Mouse (Mus musculus): ENCODE measurements around the gene Smurf2. TPM values are rescaled to one million over a fixed set of nuclear protein-coding genes. Genes with fewer than 3 reads are reported as not detected.

Smurf2 gene
- polyA plus RNA-seq, 1 experiment from 2014 or later = 20.0 TPM

DNA sequence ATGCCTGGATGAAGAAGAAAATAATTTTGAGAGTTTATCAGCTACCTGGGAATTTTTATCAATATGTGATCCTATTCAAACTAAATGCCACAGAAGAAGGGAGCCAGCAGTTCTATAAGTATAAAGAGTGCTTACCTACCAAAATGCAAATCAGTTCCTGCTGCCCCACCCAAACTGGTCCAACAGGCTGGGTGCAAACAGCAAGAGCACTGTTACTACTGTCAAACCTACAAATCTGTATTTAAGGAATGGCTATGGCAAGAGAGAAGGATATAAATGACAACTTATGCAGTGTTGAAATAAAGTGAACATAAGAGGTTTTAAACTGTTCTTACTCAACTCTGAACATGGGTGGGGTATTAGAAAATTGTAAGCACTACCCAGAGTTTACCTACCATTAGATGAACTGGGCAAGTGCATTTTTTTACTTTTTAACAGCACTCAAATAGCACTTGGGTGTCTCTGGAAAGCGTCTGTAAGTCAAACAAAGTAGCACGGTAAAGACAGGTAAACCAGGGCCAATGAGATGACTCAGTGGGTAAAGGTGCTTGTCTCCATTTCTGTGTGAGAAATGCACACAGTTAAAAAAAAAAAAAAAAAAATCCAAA, 23.9 kb downstream of the Smurf2 start:
- TF ChIP-seq CTCF (IDR thresholded peaks at IDR 0.05) = no peak
- peak; percentile 89 for TF ChIP-seq EP300 (IDR thresholded peaks at IDR 0.05)
- ATAC-seq (peak; percentile 94), DNase-seq (ENCODE audit: low spot score) (peak; percentile 90)
- Histone ChIP-seq H3K36me3 (ENCODE audit: insufficient read depth, low read length) (no peaks in the 10 kb centered on the region), H3K9ac (replicated peaks; ENCODE audit: low read depth) (no peak overlapping the region), H3K4me1 (ENCODE audit: insufficient read depth, low read depth, low read length) (peaks cover 18% of the 10 kb centered on the region; the same call in 1 of the 2 replicates), H3K9me3 (ENCODE audit: low read length) (no peaks in the 10 kb centered on the region), H3K27ac (ENCODE audit: low read length) (no peak overlapping the region; the same call in 1 of the 2 replicates), H3K4me2 (replicated peaks; ENCODE audit: low read depth, low read length) (no peak overlapping the region), H3K4me3 (ENCODE audit: low read depth, low read length) (no peak overlapping the region), H3K27me3 (replicated peaks; ENCODE audit: insufficient read depth, low read length) (no peaks in the 10 kb centered on the region)
- 51% methylated on average over 2 of the region's 2 CpGs for WGBS

DNA sequence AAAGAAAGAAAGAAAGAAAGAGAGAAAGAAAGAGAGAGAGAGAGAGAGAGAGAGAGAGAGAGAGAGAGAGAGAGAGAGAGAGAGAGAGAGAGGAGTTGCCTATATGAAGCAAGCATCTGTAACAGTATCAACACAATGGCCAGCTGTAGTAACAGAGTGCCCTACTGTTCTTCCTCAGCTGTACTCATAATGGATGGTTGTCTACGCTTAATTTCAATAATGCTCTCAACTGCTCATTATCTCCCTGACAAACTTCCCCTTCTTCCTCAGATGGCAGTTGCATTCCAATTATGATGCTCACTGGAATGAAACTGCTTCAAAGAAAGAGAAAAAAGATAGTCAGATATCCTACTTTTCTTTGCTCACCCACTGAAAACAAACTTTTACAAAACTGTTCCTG, 36.9 kb downstream of the Smurf2 start:
- Histone ChIP-seq H3K9me3 (ENCODE audit: low read length) (no peaks in the 10 kb centered on the region), H3K4me2 (replicated peaks; ENCODE audit: low read depth, low read length) (no peak overlapping the region), H3K4me3 (ENCODE audit: low read depth, low read length) (no peak overlapping the region), H3K27me3 (replicated peaks; ENCODE audit: insufficient read depth, low read length) (no peaks in the 10 kb centered on the region), H3K27ac (ENCODE audit: low read length) (no peak overlapping the region), H3K9ac (replicated peaks; ENCODE audit: low read depth) (no peak overlapping the region), H3K36me3 (ENCODE audit: insufficient read depth, low read length) (no peaks in the 10 kb centered on the region), H3K4me1 (ENCODE audit: insufficient read depth, low read depth, low read length) (peaks cover 11% of the 10 kb centered on the region; the same call in 1 of the 2 replicates)
- WGBS = 67% methylated on average over 1 of the region's 1 CpGs
- TF ChIP-seq CTCF (IDR thresholded peaks at IDR 0.05) (no peak), EP300 (IDR thresholded peaks at IDR 0.05) (no peak)
- DNase-seq (ENCODE audit: low spot score) (no peak), ATAC-seq (no peak)

DNA sequence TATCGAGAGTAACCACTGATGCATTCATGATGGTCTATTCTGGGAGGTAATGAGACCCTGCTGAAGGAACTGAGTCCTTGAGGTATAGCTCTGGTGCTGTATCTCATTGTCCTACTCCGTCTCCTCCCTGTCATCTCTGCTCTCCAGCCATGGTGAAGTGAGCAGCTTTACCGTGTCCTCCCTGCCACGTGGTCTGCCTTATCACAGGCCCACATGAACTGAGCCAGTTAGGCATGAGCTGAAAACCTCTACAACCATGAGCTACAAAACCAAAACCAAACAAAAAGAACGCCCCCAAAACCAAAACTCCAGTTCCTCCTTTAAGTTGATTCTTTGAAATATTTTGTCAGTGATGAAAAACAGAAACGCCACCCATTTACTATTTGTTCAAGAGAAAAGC, 47.9 kb downstream of the Smurf2 start:
- ATAC-seq (no peak), DNase-seq (ENCODE audit: low spot score) (no peak)
- 75% methylated on average over 6 of the region's 6 CpGs for WGBS

DNA sequence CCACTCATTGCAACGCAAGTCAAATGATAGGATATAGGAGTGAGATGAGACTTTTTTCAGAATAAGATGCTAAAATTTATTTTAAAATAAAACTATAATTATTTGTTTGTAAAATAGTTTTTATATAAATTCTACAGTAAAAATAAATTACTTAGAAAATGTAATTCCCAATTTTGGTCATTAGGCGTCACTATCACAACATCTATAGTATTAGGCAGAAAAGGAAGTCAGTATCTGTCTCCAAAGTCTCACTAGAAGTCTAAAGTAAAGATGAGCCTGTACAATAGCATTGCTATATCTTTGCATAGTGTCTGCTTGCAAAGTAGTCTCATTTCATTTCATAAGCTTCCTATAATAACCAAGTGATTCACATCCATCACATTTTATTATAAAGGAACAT, 69.1 kb downstream of the Smurf2 start:
- 51% methylated on average over 2 of the region's 2 CpGs for WGBS
- H3K4me2 ChIP-seq (replicated peaks; ENCODE audit: low read depth, low read length) = no peak overlapping the region
- no peak overlapping the region for H3K9ac ChIP-seq (replicated peaks; ENCODE audit: low read depth)
- no peaks in the 10 kb centered on the region for H3K27me3 ChIP-seq (replicated peaks; ENCODE audit: insufficient read depth, low read length)
- no peak overlapping the region for H3K4me3 ChIP-seq (ENCODE audit: low read depth, low read length)
- TF ChIP-seq CTCF (IDR thresholded peaks at IDR 0.05) (peak; percentile 53), EP300 (IDR thresholded peaks at IDR 0.05) (no peak)
- DNase-seq (ENCODE audit: low spot score) (peak; percentile 72), ATAC-seq (no peak)
- peaks cover 15% of the 10 kb centered on the region; the same call in 1 of the 2 replicates for H3K36me3 ChIP-seq (ENCODE audit: insufficient read depth, low read length)
- H3K4me1 ChIP-seq (ENCODE audit: insufficient read depth, low read depth, low read length) = no peaks in the 10 kb centered on the region
- no peak overlapping the region for H3K27ac ChIP-seq (ENCODE audit: low read length)
- no peaks in the 10 kb centered on the region for H3K9me3 ChIP-seq (ENCODE audit: low read length)

More for the DNA sequence above, 47.9 kb downstream of the Smurf2 start:
- no peak for TF ChIP-seq CTCF (IDR thresholded peaks at IDR 0.05)
- TF ChIP-seq EP300 (IDR thresholded peaks at IDR 0.05) = no peak
- 0 out of 2 replicates have a peak, but pooled peaks cover 4% of the 10 kb centered on the region for H3K4me1 ChIP-seq (ENCODE audit: insufficient read depth, low read depth, low read length)
- H3K27me3 ChIP-seq (replicated peaks; ENCODE audit: insufficient read depth, low read length) = no peaks in the 10 kb centered on the region
- peaks cover 5% of the 10 kb centered on the region; the same call in 1 of the 2 replicates for H3K36me3 ChIP-seq (ENCODE audit: insufficient read depth, low read length)
- no peaks in the 10 kb centered on the region for H3K9me3 ChIP-seq (ENCODE audit: low read length)
- no peak overlapping the region for H3K4me2 ChIP-seq (replicated peaks; ENCODE audit: low read depth, low read length)
- no peak overlapping the region for H3K9ac ChIP-seq (replicated peaks; ENCODE audit: low read depth)
- no peak overlapping the region for H3K4me3 ChIP-seq (ENCODE audit: low read depth, low read length)
- no peak overlapping the region for H3K27ac ChIP-seq (ENCODE audit: low read length)

DNA sequence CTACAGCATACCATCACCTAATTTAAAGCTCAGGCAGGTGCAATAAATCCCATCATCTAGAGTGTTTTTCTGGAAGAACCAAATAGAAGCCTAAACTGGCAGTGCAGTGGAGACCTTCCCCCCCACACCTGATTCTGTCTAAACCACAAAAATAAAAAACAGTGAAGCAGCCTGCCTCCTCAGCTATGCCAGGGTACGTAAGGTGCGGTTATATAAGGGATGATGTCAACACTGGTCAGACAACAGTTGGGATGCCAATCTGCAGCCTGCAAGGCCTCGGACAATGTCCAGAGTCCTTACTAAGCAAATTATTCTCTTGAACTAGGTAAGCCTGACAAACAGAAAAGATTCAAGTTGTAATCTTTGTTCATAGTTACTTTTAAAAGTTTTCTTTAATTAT, 78.5 kb downstream of the Smurf2 start:
- no peak for TF ChIP-seq EP300 (IDR thresholded peaks at IDR 0.05)
- TF ChIP-seq CTCF (IDR thresholded peaks at IDR 0.05) = no peak
- ATAC-seq = no peak
- no peak overlapping the region for H3K4me3 ChIP-seq (ENCODE audit: low read depth, low read length)
- no peak overlapping the region for H3K4me2 ChIP-seq (replicated peaks; ENCODE audit: low read depth, low read length)
- no peaks in the 10 kb centered on the region for H3K4me1 ChIP-seq (ENCODE audit: insufficient read depth, low read depth, low read length)
- H3K9me3 ChIP-seq (ENCODE audit: low read length) = no peaks in the 10 kb centered on the region
- H3K27ac ChIP-seq (ENCODE audit: low read length) = no peak overlapping the region
- no peak overlapping the region for H3K9ac ChIP-seq (replicated peaks; ENCODE audit: low read depth)
- H3K27me3 ChIP-seq (replicated peaks; ENCODE audit: insufficient read depth, low read length) = no peaks in the 10 kb centered on the region
- peaks cover 18% of the 10 kb centered on the region for H3K36me3 ChIP-seq (ENCODE audit: insufficient read depth, low read length)
- 91% methylated on average over 3 of the region's 3 CpGs for WGBS
- DNase-seq (ENCODE audit: low spot score) = no peak

DNA sequence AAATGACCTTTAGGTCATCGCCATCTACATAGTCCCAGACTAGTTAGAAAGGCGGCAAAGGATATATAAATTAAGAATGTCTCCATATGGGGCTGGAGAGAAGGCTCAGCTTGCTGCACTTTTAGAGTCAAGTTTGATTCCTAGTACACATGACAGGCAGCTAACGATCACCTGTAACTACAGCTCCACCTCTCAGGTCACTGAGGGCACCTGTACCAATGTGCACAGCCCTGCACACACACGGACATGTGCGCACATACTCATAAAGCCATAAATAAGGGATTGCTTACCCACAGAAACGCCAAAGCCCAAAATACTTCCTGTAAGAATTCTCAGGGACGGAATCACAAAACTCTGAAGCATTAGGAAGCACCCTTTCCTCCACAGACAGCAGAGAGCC, 92.4 kb downstream of the Smurf2 start:
- Histone ChIP-seq H3K27ac (ENCODE audit: low read length) (no peak overlapping the region), H3K4me1 (ENCODE audit: insufficient read depth, low read depth, low read length) (no peaks in the 10 kb centered on the region), H3K4me3 (ENCODE audit: low read depth, low read length) (no peak overlapping the region), H3K9me3 (ENCODE audit: low read length) (no peaks in the 10 kb centered on the region), H3K4me2 (replicated peaks; ENCODE audit: low read depth, low read length) (no peak overlapping the region), H3K36me3 (ENCODE audit: insufficient read depth, low read length) (peaks cover 35% of the 10 kb centered on the region), H3K9ac (replicated peaks; ENCODE audit: low read depth) (no peak overlapping the region), H3K27me3 (replicated peaks; ENCODE audit: insufficient read depth, low read length) (no peaks in the 10 kb centered on the region)
- TF ChIP-seq CTCF (IDR thresholded peaks at IDR 0.05) (no peak), EP300 (IDR thresholded peaks at IDR 0.05) (no peak)
- WGBS = 90% methylated on average over 7 of the region's 7 CpGs
- no peak for ATAC-seq
- no peak for DNase-seq (ENCODE audit: low spot score)

Data from lung, postnatal 0 days (tissue).